Mouse (Mus musculus) naive thymus-derived CD4-positive, alpha-beta T cell, adult 2 months (primary cell): ENCODE data around the gene Vmn2r95.

ENCODE experiments used
- DNase-seq: peaks from one replicate; pipeline ENCODE4 v3.0.0-alpha.2; 2011; ENCODE audit warnings: low read depth

Gene Vmn2r95

GRCm38 (mm10) chr17:18423778-18424177 lies at the start of gene Vmn2r95:
TSS of gene Vmn2r95 (plus strand) at chr17:18424078.
- DNase-seq: no peak

- no peak for DNase-seq
Measured at GRCm38 (mm10) chr17:18455619-18456140, 31.8 kb downstream of the Vmn2r95 start.

- DNase-seq: peak; percentile 62
Measured at GRCm38 (mm10) chr17:18458126-18458634, 34.3 kb downstream of the Vmn2r95 start.

GRCm38 (mm10) chr17:18462695-18463094 lies 38.8 kb downstream of the Vmn2r95 start:
- peak; percentile 9 for DNase-seq

- no peak for DNase-seq
Measured at GRCm38 (mm10) chr17:18479885-18480284, 56.0 kb downstream of the Vmn2r95 start.
